Mouse (Mus musculus) bone marrow macrophage, adult 2 months (primary cell): ENCODE results near the gene Pou2f2. TPM values are rescaled to one million over a fixed set of nuclear protein-coding genes. Genes with fewer than 3 reads are reported as not detected.
"Not testable (repeated sequence)": the region's sequence is repeated elsewhere in the genome, so short reads cannot be mapped to it uniquely, and the experiment has no call there.

ENCODE experiments used
- H3K27ac ChIP-seq: 2 replicates; pipeline ENCODE4 v1.5.1; 2012; ENCODE audit warnings: low read depth, low read length; ENCODE audit not compliant: insufficient read depth
- H3K4me1 ChIP-seq: 2 replicates; pipeline ENCODE4 v1.6.1; 2012; ENCODE audit warnings: low read length; ENCODE audit not compliant: control insufficient read depth, insufficient read depth
- H3K4me3 ChIP-seq: 2 replicates; pipeline ENCODE4 v1.5.1; 2012; ENCODE audit warnings: mild to moderate bottlenecking, low read length, moderate library complexity; ENCODE audit not compliant: insufficient read depth
- CTCF ChIP-seq: IDR thresholded peaks from 2 replicates; pipeline ENCODE4 v1.5.1; 2012; ENCODE audit warnings: low read depth, mild to moderate bottlenecking, low read length, moderate library complexity
- POLR2A ChIP-seq: IDR thresholded peaks from 2 replicates; pipeline ENCODE4 v1.6.1; 2012; ENCODE audit warnings: mild to moderate bottlenecking, low read depth, low read length, borderline replicate concordance
- polyA plus RNA-seq: library from polyadenylated mRNA; stranded (reverse); fragments of >200 nt; gene quantifications from 2 replicates; pipeline ENCODE4 v1.2.4, GENCODE M21; 2012; ENCODE audit not compliant: missing spikeins, insufficient read depth, insufficient read length

Pou2f2 gene
- polyA plus RNA-seq, 1 experiment: 121 TPM

DNA sequence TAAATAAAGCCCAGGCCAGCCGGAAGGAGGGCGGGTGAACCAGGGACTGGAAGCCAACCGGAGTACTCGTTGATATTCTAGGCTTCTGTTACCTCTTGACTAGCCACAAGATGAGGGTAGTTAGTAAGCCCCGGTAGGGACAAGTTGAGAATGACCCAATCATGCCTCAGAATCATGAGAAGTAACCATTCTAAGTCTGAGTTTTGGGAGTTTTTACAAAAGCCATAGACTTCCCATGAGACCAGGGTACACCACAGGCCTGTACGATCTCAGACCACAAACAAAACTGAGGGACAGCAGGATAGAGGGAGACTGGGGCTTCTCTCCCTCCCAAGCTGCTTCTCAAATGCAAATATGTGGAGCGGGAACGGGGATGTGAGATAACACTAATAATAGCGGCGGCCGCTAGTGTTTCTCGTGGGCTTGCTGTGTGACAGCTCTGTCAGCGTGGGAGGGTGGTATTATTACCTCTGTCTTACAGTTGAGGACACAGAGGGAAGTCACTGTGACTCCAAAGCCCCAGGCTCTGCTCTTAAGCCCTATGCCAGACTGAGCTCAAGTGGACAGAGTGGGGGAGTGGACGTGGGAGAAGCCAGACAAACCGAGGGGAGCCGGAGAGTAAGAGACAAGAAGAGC, 130.1 kb downstream of the Pou2f2 start:
- Histone ChIP-seq H3K4me3 (no peak overlapping the region), H3K27ac (no peak overlapping the region)
- no peak for TF ChIP-seq CTCF
- TF ChIP-seq POLR2A: no peak

DNA sequence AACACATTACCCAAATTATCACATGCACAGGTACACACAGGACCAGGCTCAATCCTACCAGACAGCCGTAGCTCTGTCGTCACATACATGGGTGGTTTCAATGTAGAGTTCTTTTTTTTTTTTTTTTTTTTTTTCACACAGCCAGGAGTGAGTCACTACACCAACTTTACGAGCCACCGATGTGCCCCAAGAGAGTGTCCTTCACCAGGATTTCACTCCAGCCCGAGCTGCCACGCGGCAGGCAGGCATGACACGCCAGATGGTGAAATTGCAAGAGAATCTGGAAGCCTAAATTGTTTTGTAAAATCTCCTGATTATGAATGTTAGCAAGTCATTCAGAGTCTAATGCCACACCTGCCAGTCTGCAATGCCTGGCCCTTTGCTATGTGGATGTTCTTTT, 132.2 kb downstream of the Pou2f2 start:
- Histone ChIP-seq H3K4me3 (no peak overlapping the region), H3K27ac (no peak overlapping the region), H3K4me1 (no peaks in the 10 kb centered on the region)
- TF ChIP-seq POLR2A (no peak), CTCF (no peak)

More for the DNA sequence above, 130.1 kb downstream of the Pou2f2 start:
- H3K4me1 ChIP-seq: no peaks in the 10 kb centered on the region

DNA sequence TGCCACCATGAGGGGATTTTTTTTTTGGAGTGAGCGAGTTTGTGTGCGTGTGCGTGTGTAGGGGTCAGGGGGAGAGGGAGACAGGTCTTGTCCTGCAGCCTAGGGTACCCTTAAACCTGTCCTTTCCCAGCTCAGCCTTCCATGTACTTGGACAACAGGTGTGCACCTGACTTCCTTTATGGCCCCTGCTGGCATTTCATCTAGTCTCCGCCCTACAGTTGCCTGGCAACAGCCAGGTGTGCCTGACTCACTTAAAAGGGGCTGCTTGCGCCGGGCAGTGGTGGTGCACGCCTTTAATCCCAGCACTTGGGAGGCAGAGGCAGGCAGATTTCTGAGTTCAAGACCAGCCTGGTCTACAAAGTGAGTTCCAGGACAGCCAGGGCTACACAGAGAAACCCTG, 134.9 kb downstream of the Pou2f2 start:
- not testable (repeated sequence) for H3K4me1 ChIP-seq, H3K4me3 ChIP-seq, H3K27ac ChIP-seq

DNA sequence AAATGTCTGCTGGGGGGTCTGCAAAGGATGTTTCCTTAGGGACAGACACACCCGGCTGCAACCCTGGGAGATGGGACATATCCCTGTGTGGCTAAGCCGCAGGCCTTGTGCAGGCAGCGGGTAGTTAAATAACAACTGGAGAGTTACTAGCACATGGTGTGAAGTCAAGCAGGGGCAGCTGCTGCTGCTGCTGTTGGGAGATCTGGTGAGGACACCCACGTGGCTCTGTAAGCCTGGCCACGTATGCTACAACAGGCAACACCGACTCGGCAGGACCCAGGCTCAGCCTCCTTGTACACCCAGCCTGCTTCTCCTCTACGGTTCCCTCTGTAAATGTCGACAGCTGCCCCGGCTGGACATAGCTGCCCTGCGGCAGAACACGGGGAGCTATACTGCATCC, 137.6 kb downstream of the Pou2f2 start:
- Histone ChIP-seq H3K27ac (no peak overlapping the region), H3K4me1 (no peaks in the 10 kb centered on the region), H3K4me3 (no peak overlapping the region)
- TF ChIP-seq CTCF (no peak), POLR2A (no peak)

Other genes starting within 250 kb of the Pou2f2 start
- not detected in 2 replicates for gene Gm4881, start 235.2 kb downstream of the Pou2f2 start, polyA plus RNA-seq
- gene Rabac1, start 207.0 kb downstream of the Pou2f2 start, polyA plus RNA-seq: 205 and 226 TPM in 2 replicates
- gene Atp1a3, start 173.8 kb downstream of the Pou2f2 start, polyA plus RNA-seq: 70.0 and 85.8 TPM in 2 replicates
- gene Grik5, start 107.4 kb downstream of the Pou2f2 start, polyA plus RNA-seq: 1.5 and 2.1 TPM in 2 replicates
- 9.6 and 9.7 TPM in 2 replicates for gene Zfp574, start 107.2 kb downstream of the Pou2f2 start, polyA plus RNA-seq
- gene Dedd2, start 40.9 kb upstream of the Pou2f2 start, polyA plus RNA-seq: 12.6 and 12.7 TPM in 2 replicates
- 5.0 and 6.4 TPM in 2 replicates for gene Zfp526, start 41.7 kb upstream of the Pou2f2 start, polyA plus RNA-seq
- 78.6 and 87.1 TPM in 2 replicates for gene Gsk3a, start 58.1 kb upstream of the Pou2f2 start, polyA plus RNA-seq
- 22.7 and 27.8 TPM in 2 replicates for gene Erf, start 71.0 kb upstream of the Pou2f2 start, polyA plus RNA-seq
- 251 and 272 TPM in 2 replicates for gene Cic, start 88.0 kb upstream of the Pou2f2 start, polyA plus RNA-seq
- gene Pafah1b3, start 118.3 kb upstream of the Pou2f2 start, polyA plus RNA-seq: 35.5 and 38.0 TPM in 2 replicates
- gene Prr19, start 121.7 kb upstream of the Pou2f2 start, polyA plus RNA-seq: not detected in 2 replicates
- not detected in 2 replicates for gene Tmem145, start 126.4 kb upstream of the Pou2f2 start, polyA plus RNA-seq
- 13.2 and 13.8 TPM in 2 replicates for gene Megf8, start 137.4 kb upstream of the Pou2f2 start, polyA plus RNA-seq
- gene Cnfn, start 190.0 kb upstream of the Pou2f2 start, polyA plus RNA-seq: not detected in 2 replicates
- gene Lipe, start 219.0 kb upstream of the Pou2f2 start, polyA plus RNA-seq: 28.7 and 37.1 TPM in 2 replicates
- gene Cxcl17, start 233.2 kb upstream of the Pou2f2 start, polyA plus RNA-seq: not detected in 2 replicates